Mouse (Mus musculus): ENCODE measurements around the gene Kctd8. TPM values are rescaled to one million over a fixed set of nuclear protein-coding genes. Genes with fewer than 3 reads are reported as not detected.
"Not testable (repeated sequence)": the region's sequence is repeated elsewhere in the genome, so short reads cannot be mapped to it uniquely, and the experiment has no call there.

Kctd8 gene
- total RNA-seq (2021) = under 1 TPM; 0.12 to 0.30 TPM
- long read RNA-seq, experiment 1 = 0 reads
- long read RNA-seq, experiment 2 = 0 reads

- peak; percentile 70 for DNase-seq
Measured at GRCm38 (mm10) chr5:69340919-69341801, at the start of gene Kctd8. Gene Kctd8, minus strand, starts transcription at chr5:69341679.

- no peak for DNase-seq
Measured at GRCm38 (mm10) chr5:69379072-69379471, 37.6 kb upstream of the Kctd8 start.

GRCm38 (mm10) chr5:69350596-69350995 is 9.1 kb upstream of the Kctd8 start:
- no peak for DNase-seq

- peak; percentile 19 for DNase-seq
Measured at GRCm38 (mm10) chr5:69340102-69340918, 1.2 kb downstream of the Kctd8 start.

GRCm38 (mm10) chr5:69339623-69339970 is 1.9 kb downstream of the Kctd8 start:
- no peak for DNase-seq

- no peak for DNase-seq
Measured at GRCm38 (mm10) chr5:69338916-69339622, 2.4 kb downstream of the Kctd8 start.

- no peak for DNase-seq
Measured at GRCm38 (mm10) chr5:69327561-69327960, 13.9 kb downstream of the Kctd8 start.

GRCm38 (mm10) chr5:69324566-69325230 is 16.8 kb downstream of the Kctd8 start:
- no peak for DNase-seq

- no peak for DNase-seq
Measured at GRCm38 (mm10) chr5:69312611-69313010, 28.9 kb downstream of the Kctd8 start.

- no peak for DNase-seq
Measured at GRCm38 (mm10) chr5:69301665-69302064, 39.8 kb downstream of the Kctd8 start.

GRCm38 (mm10) chr5:69292353-69292752 is 49.1 kb downstream of the Kctd8 start:
- no peak for DNase-seq

- DNase-seq = no peak
Measured at GRCm38 (mm10) chr5:69284359-69284758, 57.1 kb downstream of the Kctd8 start.

- no peak for DNase-seq
Measured at GRCm38 (mm10) chr5:69252366-69252765, 89.1 kb downstream of the Kctd8 start.

GRCm38 (mm10) chr5:69241931-69242330 is 99.5 kb downstream of the Kctd8 start:
- no peak for DNase-seq

GRCm38 (mm10) chr5:69233560-69233959 is 107.9 kb downstream of the Kctd8 start:
- no peak for DNase-seq

GRCm38 (mm10) chr5:69231649-69232048 is 109.8 kb downstream of the Kctd8 start:
- not testable (repeated sequence) for DNase-seq

GRCm38 (mm10) chr5:69227147-69227546 is 114.3 kb downstream of the Kctd8 start:
- no peak for DNase-seq

GRCm38 (mm10) chr5:69222608-69223007 is 118.9 kb downstream of the Kctd8 start:
- no peak for DNase-seq

GRCm38 (mm10) chr5:69215216-69215615 is 126.3 kb downstream of the Kctd8 start:
- no peak for DNase-seq

- DNase-seq = no peak
Measured at GRCm38 (mm10) chr5:69209401-69209800, 132.1 kb downstream of the Kctd8 start.

- no peak for DNase-seq
Measured at GRCm38 (mm10) chr5:69207713-69208112, 133.8 kb downstream of the Kctd8 start.
